Mouse (Mus musculus) small intestine, adult 2 months (tissue): ENCODE data around the gene Idh2. TPM values are rescaled to one million over a fixed set of nuclear protein-coding genes. Genes with fewer than 3 reads are reported as not detected.

Experiments
- H3K27ac ChIP-seq: fragments of 200-500 bp; 2 replicates; pipeline ENCODE4 v1.5.1; 2012; ENCODE audit warnings: low read depth, low read length, control low read depth, inconsistent platforms; ENCODE audit not compliant: insufficient read depth
- H3K27me3 ChIP-seq: fragments of 200-500 bp; 2 replicates; pipeline ENCODE4 v1.6.1; 2012; ENCODE audit warnings: mild to moderate bottlenecking, moderate library complexity, low read length, inconsistent platforms; ENCODE audit not compliant: control insufficient read depth, insufficient read depth
- H3K36me3 ChIP-seq: fragments of 200-500 bp; 2 replicates; pipeline ENCODE4 v1.6.1; 2012; ENCODE audit warnings: mild to moderate bottlenecking, low read length, control low read depth, inconsistent platforms; ENCODE audit not compliant: control insufficient read depth, insufficient read depth
- H3K4me1 ChIP-seq: fragments of 200-500 bp; 2 replicates; pipeline ENCODE4 v1.6.1; 2012; ENCODE audit warnings: low read length, inconsistent platforms, mixed read lengths; ENCODE audit not compliant: control insufficient read depth, insufficient read depth, insufficient read length
- H3K4me3 ChIP-seq: fragments of 200-500 bp; 2 replicates; pipeline ENCODE4 v1.5.1; 2012; ENCODE audit warnings: low read depth, mild to moderate bottlenecking, control low read depth, inconsistent platforms, low read length, moderate library complexity
- CTCF ChIP-seq: fragments of 200-500 bp; IDR thresholded peaks from 2 replicates; pipeline ENCODE4 v1.5.1; 2012; ENCODE audit warnings: low read depth, mild to moderate bottlenecking, control low read depth, inconsistent platforms, low read length, moderate library complexity, mixed read lengths; ENCODE audit not compliant: insufficient replicate concordance, insufficient read length; ENCODE audit errors: extremely low read depth
- POLR2A ChIP-seq: fragments of 200-500 bp; IDR thresholded peaks from 2 replicates; pipeline ENCODE4 v1.6.1; 2012; ENCODE audit warnings: low read depth, mild to moderate bottlenecking, control low read depth, inconsistent platforms, low read length, moderate library complexity
- WGBS: fragments of 180-500 bp; shearing (Covaris S2); methylation state at CpG from one replicate; pipeline ENCODE4 v1.1.7; 2018; 5-methylcytosine and 5-hydroxymethylcytosine counted together
- polyA plus RNA-seq: library from polyadenylated mRNA; depleted of rRNA; stranded (reverse); fragments of >200 nt; gene quantifications from 2 replicates; pipeline ENCODE4 v1.2.3, GENCODE M21; 2012; rRNA removed

The Idh2 gene
- polyA plus RNA-seq, 1 experiment, result 82.3 TPM

- Histone ChIP-seq H3K36me3 (peaks cover 7% of the 10 kb centered on the region), H3K4me1 (peaks cover 19% of the 10 kb centered on the region), H3K4me3 (no peak overlapping the region), H3K27me3 (no peaks in the 10 kb centered on the region), H3K27ac (no peak overlapping the region)
- WGBS, result 86% methylated on average over 4 of the region's 4 CpGs
- TF ChIP-seq CTCF (no peak), POLR2A (no peak)
These were observed 68.2 kb downstream of the Idh2 start for GRCm38 (mm10) chr7:80047041-80047440.

Other genes with a start within 250 kb of the Idh2 start
- 5.2 and 10.4 TPM in 2 replicates for gene Ap3s2, start 194.7 kb downstream of the Idh2 start, polyA plus RNA-seq
- gene Arpin, start 180.0 kb downstream of the Idh2 start, polyA plus RNA-seq, result 21.3 and 23.2 TPM in 2 replicates
- gene Zfp710, start 90.6 kb downstream of the Idh2 start, polyA plus RNA-seq, result 34.9 and 67.9 TPM in 2 replicates
- gene Sema4b, start 71.4 kb upstream of the Idh2 start, polyA plus RNA-seq, result 47.9 and 84.4 TPM in 2 replicates
- gene Cib1, start 117.4 kb upstream of the Idh2 start, polyA plus RNA-seq, result 318 and 530 TPM in 2 replicates
- gene Gdpgp1, start 117.5 kb upstream of the Idh2 start, polyA plus RNA-seq, result 2.3 and 3.2 TPM in 2 replicates
- gene Ttll13, start 131.0 kb upstream of the Idh2 start, polyA plus RNA-seq, result 0.05 and 0.08 TPM in 2 replicates
- gene Ngrn, start 145.8 kb upstream of the Idh2 start, polyA plus RNA-seq, result 8.9 and 12.3 TPM in 2 replicates
- gene Vps33b, start 154.3 kb upstream of the Idh2 start, polyA plus RNA-seq, result 8.8 and 17.8 TPM in 2 replicates
- gene Prc1, start 179.1 kb upstream of the Idh2 start, polyA plus RNA-seq, result 6.6 and 15.0 TPM in 2 replicates
- 3.0 and 3.3 TPM in 2 replicates for gene Rccd1, start 209.1 kb upstream of the Idh2 start, polyA plus RNA-seq
- 37.1 and 66.6 TPM in 2 replicates for gene Unc45a, start 225.6 kb upstream of the Idh2 start, polyA plus RNA-seq
- gene Hddc3, start 227.7 kb upstream of the Idh2 start, polyA plus RNA-seq, result 5.2 and 7.2 TPM in 2 replicates